Mouse (Mus musculus): ENCODE results near the gene Dapk1.
A peak's percentile ranks its signal among the peaks of the same experiment; 100 is the strongest.

The Dapk1 gene

DNA sequence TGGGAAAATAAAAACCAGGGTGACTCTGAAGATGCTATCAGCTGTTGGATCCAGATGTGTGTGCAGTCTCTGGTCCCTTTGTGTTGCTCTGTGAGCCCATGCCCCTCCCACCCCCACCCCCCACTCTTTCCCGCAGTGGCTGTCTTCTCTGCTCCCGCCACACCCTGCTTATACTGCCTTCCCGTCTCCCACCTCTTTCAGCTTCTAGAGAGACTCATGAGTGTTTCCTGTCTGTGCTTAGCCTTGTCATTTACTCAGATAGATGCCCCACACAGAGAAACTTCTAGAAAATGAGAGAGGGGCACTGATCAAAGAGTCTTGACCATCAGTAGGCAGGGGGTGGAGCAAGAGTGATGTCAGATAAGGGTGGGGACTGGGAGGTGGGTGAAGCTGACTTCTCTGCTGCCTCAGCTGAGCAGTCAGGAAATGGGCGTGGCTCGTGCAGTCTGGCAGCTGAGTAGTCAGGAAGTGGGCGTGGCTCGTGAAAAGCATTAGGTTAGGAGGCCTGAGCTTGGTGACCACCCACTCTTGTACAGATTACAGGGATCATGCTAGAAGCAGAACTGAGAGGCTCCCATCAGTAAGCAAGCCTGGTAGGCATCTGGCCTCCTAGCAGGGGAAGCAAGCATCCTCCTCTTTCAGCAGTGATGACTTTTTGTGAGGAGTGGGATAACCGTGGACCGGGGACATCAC lies 136.0 kb downstream of the Dapk1 start:
- DNase-seq (ENCODE audit: low spot score in 2 of 2), result peak; percentile 82 to 88

DNA sequence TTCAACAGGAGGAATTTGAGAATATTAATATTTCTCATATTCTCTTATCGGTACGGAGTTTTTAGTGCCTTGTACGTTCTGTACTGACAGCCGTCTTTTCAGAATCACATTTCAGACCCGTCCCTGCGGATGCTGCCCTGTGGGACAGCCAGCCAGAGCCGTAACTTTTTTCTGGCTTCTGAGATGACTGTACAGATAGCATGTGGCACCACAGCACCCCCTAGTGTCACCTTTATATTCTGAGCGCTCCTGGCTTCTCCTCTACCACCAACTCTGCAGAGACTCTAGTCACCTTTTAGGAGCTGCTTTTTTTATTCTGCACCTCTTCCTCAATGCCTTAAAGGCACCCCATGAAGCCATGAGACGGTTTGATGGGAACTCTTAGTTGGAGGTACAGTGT lies 136.7 kb downstream of the Dapk1 start:
- peak; percentile 68 to 81 for DNase-seq (ENCODE audit: low spot score in 2 of 2)

DNA sequence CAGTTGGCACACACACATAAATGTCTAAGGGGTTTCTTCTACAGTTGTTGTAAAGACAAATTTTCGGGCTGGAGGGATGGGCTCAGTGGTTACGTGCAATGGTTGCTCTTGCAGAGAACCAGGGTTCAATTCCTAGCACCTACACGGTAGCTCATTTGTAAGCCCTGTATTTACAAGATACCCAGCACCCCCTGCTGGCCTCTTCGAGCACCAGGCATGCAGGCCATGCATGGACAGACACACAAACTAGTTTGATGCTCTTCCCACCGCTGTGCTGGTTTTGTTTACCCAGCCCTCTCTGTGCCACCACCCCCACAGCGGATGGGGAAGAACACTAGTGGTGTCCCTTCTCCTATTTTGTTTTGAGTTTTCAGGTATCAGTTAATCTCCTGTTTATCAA lies 138.5 kb downstream of the Dapk1 start:
- DNase-seq (ENCODE audit: low spot score in 2 of 2), result no peak

DNA sequence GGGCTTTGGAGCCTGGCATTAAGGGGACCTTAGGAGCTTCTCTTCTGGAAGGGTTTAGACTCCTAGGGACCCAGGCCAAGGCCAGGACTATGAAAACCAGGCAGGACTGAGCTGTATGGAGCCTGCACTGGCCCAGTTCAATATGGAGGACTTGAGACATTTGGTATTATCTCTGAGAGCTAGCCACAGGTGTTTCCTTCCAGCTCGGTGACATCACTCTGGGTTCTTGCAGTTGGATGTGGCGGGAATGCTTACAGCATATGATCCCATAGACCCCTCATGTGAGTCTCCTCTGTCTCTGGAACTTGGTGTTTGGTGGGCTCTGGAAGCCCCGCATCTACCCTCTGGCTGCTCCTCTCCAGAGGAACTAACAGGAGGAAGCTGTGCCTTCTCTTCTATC lies 140.9 kb downstream of the Dapk1 start:
- DNase-seq (ENCODE audit: low spot score in 2 of 2), result no peak

DNA sequence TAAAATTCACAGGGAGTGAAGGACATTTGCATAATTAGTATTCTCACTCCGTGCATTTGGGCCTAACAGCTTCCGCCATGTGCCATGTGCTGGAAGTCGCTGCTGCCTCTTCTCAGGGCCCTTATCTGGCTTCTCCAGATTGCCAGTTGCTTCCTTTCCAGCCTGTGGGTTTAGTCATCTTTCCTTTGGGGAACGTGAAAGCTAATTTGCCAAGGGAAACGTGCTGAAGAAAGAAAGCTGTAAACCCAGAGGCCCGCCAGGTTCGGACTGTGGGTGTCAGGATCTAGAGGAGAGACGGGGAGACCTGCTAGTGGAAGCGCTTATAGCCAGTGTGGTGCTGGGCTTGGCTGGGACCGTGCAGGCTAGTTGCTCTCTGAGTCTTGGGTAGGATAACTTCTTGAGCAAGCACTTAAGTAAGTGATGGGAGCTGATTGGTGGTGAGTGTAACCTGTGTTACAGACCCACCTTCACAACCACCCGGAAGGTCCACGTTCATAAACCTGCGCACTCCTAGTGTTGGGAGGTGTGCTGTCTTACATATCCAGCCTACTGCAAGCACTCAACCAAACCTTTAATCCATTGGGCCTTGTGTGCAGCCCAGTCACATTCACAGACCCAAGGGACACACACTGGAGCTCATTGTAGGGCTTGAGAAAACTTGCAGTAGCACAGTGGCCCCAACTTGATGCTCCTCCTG lies 141.8 kb downstream of the Dapk1 start:
- peak in 1 of 2 experiments; percentile 60 for DNase-seq (ENCODE audit: low spot score in 2 of 2)

DNA sequence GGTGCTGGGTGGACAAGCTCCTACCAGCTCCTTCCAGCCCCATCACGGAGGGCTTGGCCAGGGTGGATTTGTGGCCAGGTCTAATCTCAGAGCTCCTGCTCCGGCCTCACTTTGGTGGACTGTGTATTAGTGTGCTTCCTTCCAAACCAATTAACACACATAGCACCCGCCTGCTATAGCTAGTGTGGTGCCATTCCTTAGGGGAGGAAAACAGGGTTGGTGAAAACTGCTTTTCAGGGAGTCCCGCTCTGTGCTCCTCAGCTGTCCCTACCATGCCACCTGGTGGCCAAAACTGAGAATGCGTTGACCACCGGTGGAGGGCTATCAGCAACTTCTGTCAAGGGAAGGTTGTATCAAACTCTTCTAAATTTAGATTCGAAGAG lies 142.3 kb downstream of the Dapk1 start:
- peak; percentile 86 to 94 for DNase-seq (ENCODE audit: low spot score in 2 of 2)

DNA sequence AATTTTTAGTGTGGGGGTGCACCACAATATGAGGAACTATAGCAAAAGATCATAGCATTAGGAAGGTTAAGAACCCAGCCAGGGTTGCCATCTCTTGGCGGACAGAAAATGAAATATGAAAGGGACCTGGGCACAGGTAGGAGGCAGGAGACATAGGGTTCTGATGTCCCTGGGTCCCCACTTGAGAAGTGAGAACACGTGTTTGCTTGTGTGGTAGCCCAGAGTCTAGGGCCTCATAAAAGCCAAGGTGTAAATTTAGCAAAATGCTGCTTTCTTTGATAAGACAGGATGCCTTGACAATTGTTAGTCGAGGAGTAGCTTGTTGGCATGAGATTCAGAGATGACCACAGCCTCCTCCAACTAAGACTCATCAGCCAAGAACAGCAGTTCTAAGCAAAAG lies 143.0 kb downstream of the Dapk1 start:
- DNase-seq (ENCODE audit: low spot score in 2 of 2), result no peak

DNA sequence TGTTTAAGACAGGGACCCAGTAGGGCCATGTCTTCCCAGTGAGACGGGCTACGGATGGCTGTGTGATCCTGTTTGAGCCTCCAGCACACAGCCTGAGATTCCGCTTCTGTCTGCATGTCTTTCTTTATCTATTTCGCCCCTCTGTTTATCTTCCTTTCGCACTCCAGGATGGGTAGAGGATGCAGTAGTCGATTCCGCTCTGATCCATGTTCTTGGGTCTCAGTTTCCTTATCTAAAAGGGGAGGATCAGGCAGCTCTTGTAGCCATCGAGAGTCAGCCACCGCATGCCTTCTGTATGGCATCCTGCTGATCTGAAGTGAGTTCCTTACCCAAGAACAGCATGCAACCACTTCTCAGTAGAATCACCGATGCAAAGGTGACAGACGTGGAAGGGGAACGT lies 143.6 kb downstream of the Dapk1 start:
- DNase-seq (ENCODE audit: low spot score in 2 of 2), result no peak

DNA sequence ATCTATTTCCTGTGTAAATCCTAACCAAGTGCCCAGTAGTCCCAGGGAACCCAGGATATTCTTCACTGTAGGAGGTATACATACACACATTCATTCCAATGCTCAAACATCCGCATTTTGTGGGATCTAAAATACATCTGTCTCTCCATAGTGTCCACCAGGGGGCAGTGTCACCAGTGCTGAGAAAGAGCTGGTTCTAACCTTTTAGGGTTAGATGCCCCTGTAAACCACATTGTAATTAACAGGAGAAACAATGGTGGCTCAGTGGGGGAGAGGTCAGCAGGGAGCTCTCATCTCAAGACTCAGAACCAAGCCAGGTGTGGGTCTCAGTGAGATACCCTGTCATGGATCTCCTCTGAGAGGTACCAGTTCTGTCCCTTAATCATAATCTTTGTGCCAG lies 144.5 kb downstream of the Dapk1 start:
- DNase-seq (ENCODE audit: low spot score in 2 of 2), result no peak

DNA sequence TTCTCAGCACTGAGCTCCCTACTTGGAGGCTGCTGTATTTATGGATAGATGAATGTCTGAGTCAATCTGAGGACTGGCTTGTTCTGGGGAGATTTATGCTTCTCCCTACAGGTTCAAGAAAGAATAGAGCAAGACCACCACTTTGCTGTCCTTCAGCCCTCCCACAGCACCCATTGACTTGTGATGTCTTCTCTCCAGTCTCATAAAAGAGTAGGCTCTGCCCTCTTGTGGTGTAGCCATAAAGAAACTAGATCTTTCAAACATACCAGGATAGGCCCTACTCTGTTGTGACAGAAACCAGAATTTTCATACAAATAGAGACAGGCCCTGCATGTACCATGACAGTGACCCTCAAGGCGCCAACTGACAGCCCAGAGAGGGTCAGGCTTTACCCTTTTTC lies 145.5 kb downstream of the Dapk1 start:
- DNase-seq (ENCODE audit: low spot score in 2 of 2), result no peak

DNA sequence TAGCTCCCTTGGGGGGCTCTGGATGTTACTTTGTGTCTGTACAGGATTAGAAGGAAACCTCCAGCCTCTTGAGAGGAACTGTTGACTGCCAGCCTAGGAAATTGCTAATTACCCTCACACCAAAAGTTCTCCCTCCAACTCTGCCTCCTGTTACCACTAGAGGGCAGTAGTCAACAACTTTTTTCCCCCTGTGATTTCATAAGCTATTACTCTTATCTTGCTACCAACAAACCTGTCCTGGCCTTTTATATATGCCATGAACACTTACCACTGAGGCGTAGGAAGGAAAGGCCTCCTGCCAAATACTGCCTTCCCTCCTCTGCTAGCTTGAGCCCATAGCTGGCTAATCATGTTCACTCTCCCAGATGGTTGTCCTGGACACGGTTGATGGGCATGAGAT lies 146.8 kb downstream of the Dapk1 start:
- no peak for DNase-seq (ENCODE audit: low spot score in 2 of 2)

DNA sequence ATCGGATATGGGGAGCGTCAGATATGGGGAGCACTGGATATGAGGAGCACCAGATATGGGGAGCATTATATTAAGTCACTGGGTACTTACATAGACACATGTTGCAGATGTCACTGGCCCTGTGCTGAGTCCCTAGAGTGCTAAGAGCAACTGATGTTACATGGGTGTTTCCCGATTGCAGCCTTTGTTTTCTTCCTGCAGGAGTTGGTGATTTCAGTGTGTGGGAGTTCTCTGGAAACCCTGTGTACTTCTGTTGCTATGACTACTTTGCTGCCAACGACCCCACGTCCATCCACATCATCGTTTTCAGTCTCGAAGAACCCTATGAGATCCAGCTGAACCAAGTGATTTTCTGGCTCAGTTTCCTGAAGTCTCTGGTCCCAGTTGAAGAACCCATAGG lies 149.2 kb downstream of the Dapk1 start:
- no peak for DNase-seq (ENCODE audit: low spot score in 2 of 2)

DNA sequence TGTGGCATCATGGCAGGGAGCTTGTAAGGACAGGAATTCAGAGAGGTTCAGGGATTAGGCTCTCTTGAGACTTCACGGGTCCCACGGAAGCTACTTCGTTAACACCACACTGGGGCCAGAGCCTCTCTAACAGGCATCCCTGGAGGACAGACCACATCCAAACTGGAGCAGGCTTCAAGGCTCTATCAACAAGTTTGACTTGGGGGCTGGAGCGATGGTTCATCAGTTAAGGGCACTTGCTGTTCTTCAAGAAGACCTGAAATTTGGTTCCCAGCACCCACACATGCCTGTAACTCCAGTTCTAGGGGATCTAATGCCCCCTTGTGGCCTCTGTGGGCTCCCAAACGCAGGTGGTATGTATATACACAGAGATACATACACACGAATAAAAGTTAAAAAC lies 151.5 kb downstream of the Dapk1 start:
- no peak for DNase-seq (ENCODE audit: low spot score in 2 of 2)

DNA sequence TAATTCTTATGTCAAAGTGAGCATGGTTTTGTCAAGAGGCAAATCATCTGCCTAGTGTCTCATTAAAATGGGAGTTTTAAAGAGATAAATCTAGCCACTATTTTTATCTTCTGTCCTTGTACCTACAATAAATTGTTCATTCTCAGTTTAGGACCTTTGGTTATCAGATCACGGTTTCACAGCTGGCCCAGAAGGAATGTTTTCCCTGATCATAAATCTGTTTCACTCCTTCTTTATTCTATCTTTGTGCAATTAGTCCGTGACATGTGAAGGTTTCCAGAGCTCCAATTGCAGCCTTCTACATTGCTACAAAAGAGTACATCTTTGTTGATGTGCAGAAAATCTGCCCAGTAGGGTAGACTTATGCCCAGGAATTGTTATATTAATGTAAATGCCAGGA lies 153.5 kb downstream of the Dapk1 start:
- DNase-seq (ENCODE audit: low spot score in 2 of 2), result no peak

DNA sequence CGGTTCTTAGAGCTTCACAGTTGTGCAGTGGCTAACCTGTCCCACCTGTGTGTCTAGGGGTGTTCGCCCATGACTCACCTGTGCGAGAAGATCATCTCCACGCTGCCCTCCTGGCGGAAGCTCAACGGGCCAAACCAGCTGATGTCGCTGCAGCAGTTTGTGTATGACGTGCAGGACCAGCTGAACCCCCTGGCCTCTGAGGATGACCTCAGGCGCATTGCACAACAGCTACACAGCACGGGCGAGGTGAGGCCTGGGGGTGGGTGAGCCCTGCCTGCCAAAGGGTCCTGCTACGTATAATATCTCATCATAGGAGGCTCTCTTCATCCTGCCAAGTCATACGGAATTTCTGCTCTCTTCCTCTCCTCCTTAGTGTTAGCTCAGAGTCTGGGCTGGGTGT lies 155.5 kb downstream of the Dapk1 start:
- DNase-seq (ENCODE audit: low spot score in 2 of 2), result peak in 1 of 2 experiments; percentile 57

DNA sequence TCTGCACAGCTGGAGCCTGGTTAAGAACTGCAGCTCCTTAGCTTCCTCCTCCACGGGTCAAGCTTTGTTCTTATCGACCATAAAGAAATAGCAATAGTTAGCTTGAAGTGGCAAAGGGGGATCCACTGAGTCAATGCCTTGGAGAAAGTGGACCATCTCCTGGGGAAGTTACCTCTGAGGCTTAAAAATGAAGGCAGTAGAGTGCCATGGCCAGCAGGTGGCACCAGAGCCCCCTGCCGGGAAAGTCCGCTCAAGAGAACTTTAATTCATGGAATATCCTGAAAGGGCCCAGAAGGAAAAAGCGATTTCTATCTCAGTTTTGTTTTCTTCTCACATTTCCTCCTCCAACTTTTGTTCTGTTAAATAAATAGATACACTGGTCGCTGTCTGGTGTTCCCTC lies 157.4 kb downstream of the Dapk1 start:
- DNase-seq (ENCODE audit: low spot score in 2 of 2), result no peak

DNA sequence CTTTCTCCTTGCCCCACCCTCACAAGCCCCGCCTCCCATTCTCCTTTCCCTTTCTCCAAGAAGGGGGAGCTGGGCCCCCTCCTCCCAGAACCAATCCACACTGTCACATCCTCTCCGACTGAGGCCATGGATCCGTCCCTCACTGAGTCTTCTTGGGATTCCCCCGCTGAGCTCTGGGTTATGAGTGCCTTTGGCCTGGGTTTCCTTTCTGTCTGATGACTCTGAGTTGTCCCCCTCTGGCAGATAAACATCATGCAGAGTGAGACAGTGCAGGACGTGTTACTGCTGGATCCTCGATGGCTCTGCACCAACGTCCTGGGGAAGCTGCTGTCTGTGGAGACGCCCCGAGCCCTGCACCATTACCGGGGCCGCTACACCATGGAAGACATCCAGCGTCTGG lies 158.6 kb downstream of the Dapk1 start:
- DNase-seq (ENCODE audit: low spot score in 2 of 2), result no peak

DNA sequence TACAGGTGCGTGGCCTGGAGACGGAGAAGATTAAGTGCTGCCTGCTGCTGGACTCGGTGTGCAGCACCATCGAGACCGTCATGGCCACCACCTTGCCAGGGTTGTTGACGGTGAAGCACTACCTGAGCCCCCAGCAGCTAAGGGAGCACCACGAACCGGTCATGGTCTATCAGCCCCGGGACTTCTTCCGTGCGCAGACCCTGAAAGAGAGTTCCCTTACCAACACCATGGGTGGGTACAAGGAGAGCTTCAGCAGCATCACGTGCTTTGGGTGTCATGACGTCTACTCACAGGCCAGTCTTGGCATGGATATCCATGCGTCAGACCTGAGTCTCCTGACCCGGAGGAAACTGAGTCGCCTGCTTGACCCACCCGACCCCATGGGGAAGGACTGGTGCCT lies 159.4 kb downstream of the Dapk1 start:
- DNase-seq (ENCODE audit: low spot score in 2 of 2), result no peak

DNA sequence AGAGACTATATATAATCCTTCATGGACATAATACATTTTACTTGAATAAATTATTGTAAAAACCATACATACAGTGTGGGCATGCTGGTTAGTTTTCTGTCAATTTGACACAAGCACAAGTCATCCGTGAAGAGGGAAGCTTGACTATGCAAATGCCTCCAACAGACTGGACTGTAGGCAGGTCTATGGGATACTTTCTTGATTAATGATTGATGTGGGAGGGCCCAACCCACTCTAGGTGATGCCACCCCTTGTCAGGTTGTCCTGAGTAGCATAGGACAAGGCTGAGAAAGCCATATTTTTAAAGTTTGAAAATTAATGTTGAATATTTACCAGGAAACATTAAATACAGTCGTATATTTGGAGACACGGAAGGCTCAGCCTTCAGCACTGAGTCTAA lies 178.8 kb downstream of the Dapk1 start:
- DNase-seq (ENCODE audit: low spot score in 2 of 2), result no peak

DNA sequence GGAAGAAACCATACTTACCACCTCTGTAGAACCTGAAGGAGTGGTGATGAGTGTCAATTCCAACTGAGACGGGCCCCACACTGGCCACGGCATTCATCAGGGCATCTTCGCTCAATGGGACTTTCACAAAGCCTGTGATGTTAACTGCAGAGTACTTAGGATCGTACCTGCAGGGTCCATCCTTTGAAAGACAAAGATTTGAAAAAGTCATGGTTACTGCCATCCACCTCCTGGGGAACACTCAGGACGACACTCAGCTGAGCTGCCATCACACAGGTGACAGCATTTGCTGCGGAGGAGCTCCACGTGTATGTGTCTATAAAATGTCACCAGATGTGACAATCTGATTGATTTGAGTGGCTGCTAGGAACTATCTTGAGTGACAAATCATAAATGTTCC lies 181.6 kb downstream of the Dapk1 start:
- no peak for DNase-seq (ENCODE audit: low spot score in 2 of 2)

DNA sequence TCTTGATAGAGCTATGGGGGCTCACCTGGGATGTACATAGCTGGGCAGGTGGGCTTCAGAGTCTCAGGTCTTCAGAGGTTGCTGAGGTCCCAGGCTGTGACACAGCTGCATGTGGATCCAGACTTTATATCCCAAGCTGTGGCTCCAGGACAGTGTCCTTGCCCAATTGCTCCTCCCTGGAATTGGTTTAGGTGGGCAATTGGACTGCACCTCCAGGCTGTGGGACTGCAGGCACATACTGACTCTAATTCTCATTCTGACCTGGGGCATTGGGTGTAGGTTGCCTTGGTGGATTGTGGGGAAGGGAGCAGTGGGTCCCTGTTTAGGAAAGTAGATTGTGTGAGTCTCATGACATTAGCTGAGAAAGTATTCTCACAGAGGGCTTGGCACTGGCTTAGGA lies 184.5 kb downstream of the Dapk1 start, which contains the start of gene BC051665:
BC051665 (minus strand) TSS at position 101 of the 400 bp plus-strand sequence.
- DNase-seq (ENCODE audit: low spot score in 2 of 2), result no peak

DNA sequence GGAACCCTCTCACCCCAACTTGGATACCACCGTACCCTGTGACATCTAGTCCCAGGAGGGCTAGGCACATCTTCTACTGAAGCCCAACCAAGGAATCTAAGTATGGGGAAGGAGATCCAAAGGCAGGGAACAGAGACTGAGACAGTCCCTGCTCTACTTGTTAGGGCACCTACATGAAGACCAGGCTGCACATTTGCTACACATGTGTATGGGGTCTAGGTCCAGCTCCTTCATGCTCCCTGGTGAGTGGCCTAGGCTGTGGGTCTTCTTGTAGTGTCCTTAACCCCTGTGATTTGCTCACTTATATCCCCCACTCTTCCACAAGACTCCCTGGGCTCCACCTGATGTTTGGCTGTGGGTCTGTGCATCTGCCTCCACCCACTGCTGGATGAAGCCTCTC lies 187.7 kb downstream of the Dapk1 start:
- DNase-seq (ENCODE audit: low spot score in 2 of 2), result no peak

DNA sequence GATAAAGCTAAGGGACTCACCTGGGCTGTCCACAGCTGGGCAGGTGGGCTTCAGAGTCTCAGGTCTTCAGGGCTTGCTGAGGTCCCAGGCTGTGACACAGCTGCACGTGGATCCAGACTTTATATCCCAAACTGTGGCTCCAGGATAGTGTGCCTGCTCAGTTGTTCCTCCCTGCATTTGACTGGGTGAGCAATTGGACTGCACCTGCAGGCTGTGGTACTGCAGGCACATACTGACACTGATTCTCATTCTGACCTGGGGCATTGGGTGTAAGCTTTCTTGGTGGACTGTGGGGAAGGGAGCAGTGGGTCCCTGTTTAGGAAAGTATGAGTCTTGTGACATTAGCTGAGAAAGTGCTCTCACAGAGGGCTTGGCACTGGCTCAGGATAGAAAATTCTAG lies 201.0 kb downstream of the Dapk1 start, which contains the start of gene Ctsll3:
Ctsll3 (minus strand) TSS at position 101 of the 400 bp plus-strand sequence.
- no peak for DNase-seq (ENCODE audit: low spot score in 2 of 2)

DNA sequence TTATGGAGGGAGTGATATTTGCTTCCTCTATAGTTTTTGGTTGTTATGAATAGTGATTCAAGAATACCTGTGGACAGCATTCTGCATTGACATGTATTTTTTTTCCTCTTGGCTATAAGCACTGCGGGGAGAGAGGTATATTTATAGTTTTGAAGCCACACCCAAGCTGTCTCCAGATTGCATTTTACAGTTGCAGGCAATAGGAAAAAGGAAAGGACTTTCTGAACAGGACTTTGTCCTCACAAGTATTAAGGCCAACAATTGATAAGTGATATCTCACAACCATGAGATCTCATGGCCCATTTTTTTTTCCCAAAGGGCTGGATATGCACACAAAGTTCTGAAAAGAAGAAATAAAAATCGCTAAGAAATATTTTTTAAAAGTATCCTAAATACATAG lies 207.9 kb downstream of the Dapk1 start:
- DNase-seq (ENCODE audit: low spot score in 2 of 2), result no peak

Data from spleen, postnatal 4 days (tissue).